Mouse (Mus musculus) neural tube, embryonic 15.5 days (tissue): ENCODE results near the gene Zfand6. TPM values are rescaled to one million over a fixed set of nuclear protein-coding genes. Genes with fewer than 3 reads are reported as not detected.

Experiments used
- ATAC-seq: fragments of 200-750 bp; cut with Nextera tagmentation; 2 replicates; pipeline ENCODE4 v1.8.0; 2017; ENCODE audit warnings: mild to moderate bottlenecking, moderate TSS enrichment, moderate library complexity; ENCODE audit not compliant: low FRiP score
- H3K27ac ChIP-seq: fragments of 300-500 bp; sonication (generic); replicated peaks from 2 replicates; pipeline ENCODE4 v1.5.1; 2015; ENCODE audit warnings: mild to moderate bottlenecking, inconsistent platforms
- H3K27me3 ChIP-seq: fragments of 300-500 bp; sonication (generic); replicated peaks from 2 replicates; pipeline ENCODE4 v1.6.1; 2015; ENCODE audit warnings: inconsistent platforms
- H3K36me3 ChIP-seq: fragments of 300-500 bp; sonication (generic); 2 replicates; pipeline ENCODE4 v1.6.1; 2015; ENCODE audit warnings: inconsistent platforms
- H3K4me1 ChIP-seq: fragments of 300-500 bp; sonication (generic); 2 replicates; pipeline ENCODE4 v1.6.1; 2015; ENCODE audit warnings: inconsistent platforms
- H3K4me2 ChIP-seq: fragments of 300-500 bp; sonication (generic); 2 replicates; pipeline ENCODE4 v1.6.1; 2015; ENCODE audit warnings: inconsistent platforms, mild to moderate bottlenecking, moderate library complexity
- H3K4me3 ChIP-seq: fragments of 300-500 bp; sonication (generic); replicated peaks from 2 replicates; pipeline ENCODE4 v1.5.1; 2015; ENCODE audit warnings: mild to moderate bottlenecking, inconsistent platforms
- H3K9ac ChIP-seq: fragments of 300-500 bp; sonication (generic); replicated peaks from 2 replicates; pipeline ENCODE4 v1.6.1; 2015; ENCODE audit warnings: mild to moderate bottlenecking, inconsistent platforms
- H3K9me3 ChIP-seq: fragments of 300-500 bp; sonication (generic); replicated peaks from 2 replicates; pipeline ENCODE4 v1.6.1; 2016; ENCODE audit warnings: inconsistent platforms
- WGBS: fragments of 180-500 bp; shearing (Covaris S2); methylation state at CpG from one replicate; pipeline ENCODE4 v1.1.7; 2015; ENCODE audit warnings: mixed read lengths; 5-methylcytosine and 5-hydroxymethylcytosine counted together
- polyA plus RNA-seq: library from polyadenylated mRNA; unstranded; fragments of >200 nt; fragmentation: Nextera tagmentation; extraction: Ambion mirVana; gene quantifications from 2 replicates; pipeline ENCODE4 v1.2.1, GENCODE M21; 2015

The Zfand6 gene
- 212 and 217 TPM in 2 replicates for polyA plus RNA-seq

DNA sequence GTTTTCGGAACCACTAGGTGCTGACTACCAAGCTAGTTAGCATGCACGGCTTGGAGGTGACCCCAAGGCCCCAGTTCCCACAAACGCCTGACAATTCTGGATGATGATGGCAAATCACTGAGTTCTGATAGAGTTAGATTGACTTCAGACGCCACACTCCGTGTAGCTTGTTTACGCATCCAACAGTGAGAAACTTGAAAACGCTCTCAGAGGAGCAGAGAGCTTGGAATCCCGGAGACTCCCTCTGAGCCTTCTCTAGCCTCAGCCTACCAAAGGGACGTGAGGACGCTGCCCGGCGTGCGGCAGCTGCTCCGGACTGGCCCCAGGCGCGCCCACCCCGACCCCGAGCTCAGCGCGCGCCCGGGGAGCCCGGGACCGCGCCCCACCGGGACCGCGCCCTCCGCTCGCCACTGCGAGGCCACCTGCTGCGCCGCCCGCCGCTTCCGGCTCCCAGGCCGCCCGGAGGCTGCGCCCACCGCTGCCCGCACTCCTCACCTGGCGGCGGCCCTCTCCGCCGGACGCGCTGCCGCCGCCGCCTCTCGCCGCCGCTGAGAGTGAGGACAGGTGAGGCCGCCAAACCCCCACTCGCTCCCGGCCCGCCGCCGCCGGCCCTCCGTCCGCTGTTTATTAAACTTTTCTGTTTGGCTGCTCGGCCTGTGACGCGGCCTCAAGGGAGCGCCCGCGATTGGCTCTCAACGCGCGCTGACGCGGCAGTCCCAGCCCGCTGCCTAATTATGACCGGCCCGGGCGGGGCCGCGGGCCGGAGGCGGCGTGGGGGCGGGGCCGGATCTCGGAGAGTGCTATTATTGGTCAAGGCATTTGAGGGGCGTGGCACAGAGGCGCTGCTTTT, at the start of gene Zfand6:
TSS of gene Zfand6 (minus strand) at position 709 of the 850 bp plus-strand sequence.
- H3K36me3 ChIP-seq, result no peaks in the 10 kb centered on the region
- under 1% methylated on average over 76 of the region's 87 CpGs for WGBS
- ATAC-seq, result peak; percentile 99
- peaks cover 8% of the 10 kb centered on the region for H3K4me1 ChIP-seq
- peak within 1 kb of the TSS; percentile 61 for H3K9ac ChIP-seq
- H3K4me2 ChIP-seq, result peak within 1 kb of the TSS; percentile 82
- H3K27me3 ChIP-seq, result no peaks in the 10 kb centered on the region
- peak within 1 kb of the TSS; percentile 69 for H3K4me3 ChIP-seq
- H3K9me3 ChIP-seq, result no peaks in the 10 kb centered on the region
- peak within 1 kb of the TSS; percentile 77 for H3K27ac ChIP-seq

DNA sequence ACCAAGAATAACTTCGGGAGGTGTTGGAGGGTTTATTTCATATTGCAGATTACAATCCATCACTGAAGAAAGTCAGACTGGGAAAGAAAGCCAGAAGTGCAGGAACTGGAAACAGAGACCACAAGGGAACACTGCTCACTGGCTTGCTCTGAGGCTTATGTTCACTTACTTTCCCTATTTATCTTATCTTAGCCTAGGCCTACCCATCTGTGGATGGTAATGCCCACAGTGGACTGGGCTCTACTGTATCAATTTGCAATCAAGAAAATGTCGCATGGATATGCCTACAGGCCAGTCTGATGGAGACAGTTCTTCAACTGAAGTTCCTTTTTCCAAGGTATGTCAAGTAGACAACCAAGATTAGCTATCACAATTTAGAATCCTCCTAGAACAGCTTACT, 47.0 kb upstream of the Zfand6 start:
- no peak overlapping the region for H3K27ac ChIP-seq
- H3K9me3 ChIP-seq, result no peaks in the 10 kb centered on the region
- H3K9ac ChIP-seq, result no peak overlapping the region
- no peaks in the 10 kb centered on the region for H3K27me3 ChIP-seq
- H3K4me3 ChIP-seq, result no peak overlapping the region
- no peaks in the 10 kb centered on the region for H3K4me1 ChIP-seq
- no peaks in the 10 kb centered on the region for H3K36me3 ChIP-seq
- no peak for ATAC-seq
- WGBS, result 88% methylated on average over 2 of the region's 2 CpGs
- no peak overlapping the region for H3K4me2 ChIP-seq

DNA sequence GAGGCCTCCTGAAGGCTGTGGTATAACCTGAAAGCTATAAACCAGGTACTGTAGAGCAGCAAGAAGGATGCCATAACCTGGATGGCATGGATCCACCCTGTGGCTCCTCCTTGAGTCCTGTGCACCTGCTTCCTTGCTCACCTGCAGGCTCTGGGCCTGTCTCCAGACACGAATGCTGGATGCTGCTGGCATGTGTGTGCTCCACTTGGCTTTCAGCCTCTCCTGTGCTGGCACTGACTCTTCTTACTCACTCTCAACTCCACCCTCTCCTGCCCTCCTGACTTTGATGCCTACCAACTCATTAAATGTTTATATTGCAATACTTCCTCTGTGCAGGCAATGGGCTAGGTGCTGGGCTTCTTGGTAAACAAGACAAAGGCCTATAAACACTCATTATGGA, 43.3 kb upstream of the Zfand6 start:
- Histone ChIP-seq H3K27ac (no peak overlapping the region), H3K36me3 (no peaks in the 10 kb centered on the region), H3K9me3 (no peaks in the 10 kb centered on the region), H3K4me3 (no peak overlapping the region), H3K9ac (no peak overlapping the region), H3K4me1 (no peaks in the 10 kb centered on the region), H3K4me2 (no peak overlapping the region), H3K27me3 (no peaks in the 10 kb centered on the region)
- ATAC-seq, result no peak
- 83% methylated on average over 1 of the region's 1 CpGs for WGBS

DNA sequence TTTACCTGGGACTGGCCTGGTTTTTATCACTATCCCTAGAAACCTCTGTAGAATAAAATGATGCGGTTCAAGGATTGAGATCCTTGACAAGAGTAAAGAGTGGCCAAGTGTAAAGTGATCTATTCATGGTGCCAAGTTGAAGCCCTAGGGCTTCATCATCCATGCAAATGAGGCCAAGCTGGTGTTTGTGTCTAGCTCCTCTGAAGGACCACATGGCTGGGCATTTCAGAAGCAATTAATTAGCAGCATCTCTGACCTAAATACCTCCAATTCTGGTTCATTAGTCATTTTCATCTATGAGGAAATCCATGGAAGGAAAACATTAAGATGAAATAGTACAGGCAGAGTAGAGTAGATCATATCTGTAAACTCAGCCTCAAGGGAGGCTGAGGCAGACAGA, 42.3 kb upstream of the Zfand6 start:
- Histone ChIP-seq H3K4me1 (no peaks in the 10 kb centered on the region), H3K27me3 (no peaks in the 10 kb centered on the region), H3K27ac (no peak overlapping the region), H3K9ac (no peak overlapping the region), H3K4me2 (no peak overlapping the region), H3K36me3 (no peaks in the 10 kb centered on the region), H3K4me3 (no peak overlapping the region), H3K9me3 (no peaks in the 10 kb centered on the region)
- no peak for ATAC-seq
- 83% methylated on average over 1 of the region's 1 CpGs for WGBS

DNA sequence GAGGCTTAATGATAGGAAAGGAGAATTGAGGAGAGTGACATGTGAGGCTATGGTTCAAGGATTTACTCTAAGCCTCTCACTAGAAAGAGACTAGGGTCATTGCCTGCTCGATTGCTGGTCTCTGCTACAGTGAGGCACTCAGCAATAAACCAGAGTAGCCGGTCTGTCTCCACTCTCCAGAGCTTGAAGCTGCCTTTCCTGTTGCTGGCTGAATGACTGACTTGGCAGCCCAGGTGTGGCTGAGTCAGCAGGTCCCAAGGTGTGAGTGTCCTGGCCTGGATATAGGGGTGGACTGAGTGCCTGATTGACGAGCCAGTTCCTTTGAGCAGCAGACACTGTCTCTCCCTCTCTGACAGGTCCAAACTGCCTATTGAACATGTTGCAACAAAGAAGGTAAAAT, 41.3 kb upstream of the Zfand6 start:
- Histone ChIP-seq H3K9ac (no peak overlapping the region), H3K9me3 (no peaks in the 10 kb centered on the region), H3K4me1 (no peaks in the 10 kb centered on the region), H3K36me3 (no peaks in the 10 kb centered on the region), H3K27me3 (no peaks in the 10 kb centered on the region), H3K27ac (no peak overlapping the region), H3K4me3 (no peak overlapping the region), H3K4me2 (no peak overlapping the region)
- no peak for ATAC-seq
- WGBS, result 76% methylated on average over 3 of the region's 3 CpGs

DNA sequence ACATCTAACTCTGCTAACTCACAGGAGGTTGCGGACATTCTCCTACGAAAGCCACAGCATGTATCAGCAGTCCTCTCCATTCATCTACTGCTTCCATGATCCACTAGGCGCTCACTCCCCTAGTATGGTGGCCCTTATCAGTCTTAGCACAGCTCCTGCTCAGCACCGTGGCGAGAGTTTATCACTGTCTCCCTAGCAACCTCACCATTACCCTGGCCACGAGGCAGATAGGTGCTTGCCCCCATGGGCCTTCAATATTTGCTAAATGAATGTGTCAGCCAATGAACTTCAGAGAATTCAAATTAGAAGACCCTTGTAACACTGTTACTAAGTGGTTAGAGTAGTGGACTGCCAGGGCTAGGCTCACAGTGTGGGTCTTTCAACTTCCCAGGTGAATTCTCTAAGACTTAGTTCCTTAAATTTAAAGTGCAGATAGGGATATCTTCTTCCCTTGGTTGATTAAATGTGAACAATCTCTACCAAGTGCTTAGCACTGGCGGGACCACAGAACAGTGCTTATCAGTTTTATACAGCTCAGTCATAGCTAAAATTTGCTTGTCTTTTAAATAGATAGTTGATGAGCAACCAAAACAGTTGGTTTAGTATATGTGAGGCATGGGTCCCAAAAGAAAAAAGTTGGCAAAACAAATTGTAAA, 33.2 kb upstream of the Zfand6 start:
- H3K27ac ChIP-seq, result no peak overlapping the region
- H3K4me1 ChIP-seq, result no peaks in the 10 kb centered on the region
- H3K9me3 ChIP-seq, result no peaks in the 10 kb centered on the region
- H3K27me3 ChIP-seq, result no peaks in the 10 kb centered on the region
- no peak overlapping the region for H3K4me2 ChIP-seq
- no peak overlapping the region for H3K9ac ChIP-seq
- ATAC-seq, result no peak
- no peak overlapping the region for H3K4me3 ChIP-seq
- 79% methylated on average over 7 of the region's 7 CpGs for WGBS
- no peaks in the 10 kb centered on the region for H3K36me3 ChIP-seq

DNA sequence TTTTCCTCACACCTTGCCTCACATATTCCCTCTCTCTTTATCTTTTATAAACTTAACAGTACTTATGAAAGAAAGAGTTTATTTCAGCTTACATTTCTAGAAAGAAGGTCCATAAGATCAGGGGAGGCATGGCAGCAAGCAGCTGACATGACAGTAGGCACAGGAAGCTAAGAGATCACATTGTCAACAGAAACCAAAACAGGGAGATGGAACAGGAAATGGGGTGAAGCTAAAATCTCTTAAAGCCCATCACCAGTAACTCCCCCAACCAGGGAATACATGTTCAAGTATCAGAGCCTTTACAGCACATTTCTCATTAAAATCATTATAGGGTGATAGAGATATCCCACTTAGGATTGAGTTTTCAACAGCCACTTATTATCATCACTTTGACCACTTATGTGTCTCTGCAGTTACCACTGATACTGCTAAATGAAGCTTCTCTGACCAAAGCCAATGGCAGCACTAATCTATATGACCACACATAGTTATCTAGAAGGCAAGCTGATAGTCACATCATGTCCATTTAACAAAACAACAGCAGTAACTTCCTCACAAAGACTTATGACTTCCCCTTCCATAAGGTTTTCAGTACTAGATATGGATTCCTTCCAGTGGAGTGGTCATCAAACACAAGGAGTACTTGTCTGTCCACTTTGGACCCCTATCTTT, 20.7 kb upstream of the Zfand6 start:
- Histone ChIP-seq H3K4me2 (no peak overlapping the region), H3K4me1 (no peaks in the 10 kb centered on the region), H3K9ac (no peak overlapping the region), H3K9me3 (no peaks in the 10 kb centered on the region), H3K27me3 (no peaks in the 10 kb centered on the region), H3K36me3 (no peaks in the 10 kb centered on the region), H3K4me3 (no peak overlapping the region), H3K27ac (no peak overlapping the region)
- ATAC-seq, result no peak

DNA sequence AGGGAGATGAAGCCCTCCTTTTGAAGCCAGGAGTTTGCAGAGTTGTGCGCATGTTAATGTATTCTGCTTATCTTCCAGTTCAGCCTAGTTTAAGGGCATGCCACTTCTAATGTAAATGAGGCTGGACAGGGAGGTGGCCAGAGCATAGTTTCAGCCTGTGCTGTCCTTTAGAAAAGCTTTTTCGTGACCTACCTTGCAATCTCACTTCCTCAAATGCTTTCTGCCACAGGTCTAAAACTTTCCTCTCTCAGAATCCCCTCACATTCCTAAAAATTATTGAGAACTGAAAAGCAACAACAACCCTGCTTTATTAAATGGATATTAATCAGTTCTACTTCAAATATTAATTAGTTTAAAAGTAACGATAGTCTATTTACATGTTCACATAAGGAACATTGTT, 17.1 kb upstream of the Zfand6 start:
- H3K27me3 ChIP-seq, result no peaks in the 10 kb centered on the region
- no peaks in the 10 kb centered on the region for H3K4me1 ChIP-seq
- no peak for ATAC-seq
- H3K4me2 ChIP-seq, result no peak overlapping the region
- WGBS, result 88% methylated on average over 3 of the region's 3 CpGs
- H3K9me3 ChIP-seq, result no peaks in the 10 kb centered on the region
- no peak overlapping the region for H3K9ac ChIP-seq
- no peak overlapping the region for H3K27ac ChIP-seq
- no peaks in the 10 kb centered on the region for H3K36me3 ChIP-seq
- no peak overlapping the region for H3K4me3 ChIP-seq

DNA sequence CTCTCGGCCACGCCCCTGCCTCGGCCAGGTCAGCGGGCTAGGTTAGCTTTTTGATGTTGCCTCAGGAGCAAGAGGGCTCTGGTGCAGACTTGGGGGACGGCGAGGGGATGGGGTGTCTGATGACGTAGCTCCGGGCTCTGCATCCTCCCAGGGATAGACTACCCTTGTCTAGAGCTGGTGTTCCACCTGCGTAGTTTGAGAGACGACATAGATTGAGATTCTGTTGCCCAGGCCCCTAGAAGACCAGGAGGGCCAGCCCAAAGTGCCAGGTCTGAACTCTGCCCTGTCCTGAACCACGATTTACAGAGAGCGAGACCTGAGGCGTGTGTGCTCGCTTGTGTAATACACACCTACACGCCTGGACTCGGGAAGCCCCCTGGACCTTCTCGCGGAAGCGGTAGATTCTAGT, 346 bp upstream of the Zfand6 start:
- Histone ChIP-seq H3K4me3 (peak overlapping the region; percentile 69), H3K4me1 (peaks cover 8% of the 10 kb centered on the region), H3K9ac (peak overlapping the region; percentile 61), H3K36me3 (no peaks in the 10 kb centered on the region), H3K27me3 (no peaks in the 10 kb centered on the region), H3K4me2 (peak overlapping the region; percentile 82), H3K27ac (no peak overlapping the region), H3K9me3 (no peaks in the 10 kb centered on the region)
- ATAC-seq, result peak; percentile 88
- WGBS, result 4% methylated on average over 19 of the region's 19 CpGs

DNA sequence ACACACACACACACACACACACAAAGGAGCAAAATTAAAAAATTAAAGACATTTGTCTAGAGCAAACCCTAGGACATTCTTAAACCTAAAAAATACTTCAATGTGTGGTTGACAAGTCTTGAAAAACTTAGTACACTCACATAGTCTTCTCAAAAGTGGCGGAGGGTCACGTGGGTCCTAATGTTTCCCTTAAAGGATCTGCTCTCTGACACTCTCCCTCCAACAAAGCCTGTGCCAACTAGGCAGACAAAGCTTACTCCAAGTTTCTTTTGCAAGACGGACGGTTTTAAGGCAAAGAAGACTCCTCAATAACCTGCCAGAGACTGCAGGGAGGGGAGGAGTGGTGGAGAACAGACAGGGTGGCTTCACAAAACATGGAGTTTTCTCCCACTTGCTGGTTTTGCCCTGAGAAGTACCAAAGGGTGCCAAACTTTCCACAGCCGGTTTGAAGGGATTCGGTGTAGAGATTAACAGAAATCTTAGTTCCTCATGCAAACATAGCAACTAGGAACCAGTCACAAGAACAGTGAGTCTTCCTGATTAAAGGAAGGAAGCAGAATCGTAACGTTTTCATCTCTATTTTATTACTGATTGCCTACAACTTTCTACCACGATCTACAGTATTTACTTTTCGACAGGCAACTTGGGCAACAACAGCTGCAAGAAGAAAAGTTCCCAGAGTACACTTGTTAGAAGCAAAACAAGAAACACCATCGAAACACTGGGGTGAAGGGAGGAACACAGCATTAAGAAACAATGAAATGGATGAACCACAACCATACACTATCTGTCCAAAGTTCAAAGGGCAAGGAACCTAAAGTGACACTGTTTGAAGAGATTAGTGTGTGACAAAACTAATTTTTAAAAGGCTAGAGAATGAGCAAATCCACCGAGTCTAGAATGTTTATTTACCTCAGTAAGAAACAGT, 1.8 kb downstream of the Zfand6 start:
- H3K4me3 ChIP-seq, result no peak overlapping the region
- H3K9me3 ChIP-seq, result no peaks in the 10 kb centered on the region
- no peak overlapping the region for H3K9ac ChIP-seq
- H3K4me2 ChIP-seq, result no peak overlapping the region; the same call in 1 of the 2 replicates
- 70% methylated on average over 12 of the region's 12 CpGs for WGBS
- no peak overlapping the region for H3K27ac ChIP-seq
- no peaks in the 10 kb centered on the region for H3K36me3 ChIP-seq
- ATAC-seq, result no peak
- peaks cover 8% of the 10 kb centered on the region for H3K4me1 ChIP-seq
- no peaks in the 10 kb centered on the region for H3K27me3 ChIP-seq

DNA sequence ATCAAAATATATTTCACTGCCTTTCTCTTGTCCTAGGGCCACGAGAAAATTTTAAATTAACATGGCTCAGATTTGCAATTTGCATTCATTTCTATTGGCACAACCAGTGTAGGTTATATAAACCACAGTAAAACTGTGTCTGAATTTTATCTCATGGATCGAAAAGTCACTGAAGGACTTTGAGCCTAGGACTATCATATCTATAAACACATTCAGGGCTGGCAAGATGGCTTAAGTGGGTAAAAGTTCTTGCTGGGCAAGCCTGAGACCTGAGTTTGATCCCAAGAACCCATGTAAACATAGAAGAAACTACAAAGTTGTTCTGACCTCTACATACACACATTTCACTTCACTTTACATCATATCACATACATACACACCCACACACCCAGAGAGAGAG, 3.4 kb downstream of the Zfand6 start:
- H3K4me3 ChIP-seq, result no peak overlapping the region
- no peak overlapping the region for H3K4me2 ChIP-seq
- H3K4me1 ChIP-seq, result peaks cover 8% of the 10 kb centered on the region
- H3K27ac ChIP-seq, result no peak overlapping the region
- WGBS, result 85% methylated on average over 2 of the region's 2 CpGs
- ATAC-seq, result no peak
- H3K36me3 ChIP-seq, result no peaks in the 10 kb centered on the region
- H3K9me3 ChIP-seq, result no peaks in the 10 kb centered on the region
- H3K9ac ChIP-seq, result no peak overlapping the region
- no peaks in the 10 kb centered on the region for H3K27me3 ChIP-seq
